Mouse (Mus musculus): ENCODE measurements around the gene Accs. TPM values are rescaled to one million over a fixed set of nuclear protein-coding genes. Genes with fewer than 3 reads are reported as not detected.

Accs gene
- polyA plus RNA-seq (2012; ENCODE audit: insufficient read depth, low replicate concordance), result 0.68 and 3.7 TPM in 2 replicates

DNA sequence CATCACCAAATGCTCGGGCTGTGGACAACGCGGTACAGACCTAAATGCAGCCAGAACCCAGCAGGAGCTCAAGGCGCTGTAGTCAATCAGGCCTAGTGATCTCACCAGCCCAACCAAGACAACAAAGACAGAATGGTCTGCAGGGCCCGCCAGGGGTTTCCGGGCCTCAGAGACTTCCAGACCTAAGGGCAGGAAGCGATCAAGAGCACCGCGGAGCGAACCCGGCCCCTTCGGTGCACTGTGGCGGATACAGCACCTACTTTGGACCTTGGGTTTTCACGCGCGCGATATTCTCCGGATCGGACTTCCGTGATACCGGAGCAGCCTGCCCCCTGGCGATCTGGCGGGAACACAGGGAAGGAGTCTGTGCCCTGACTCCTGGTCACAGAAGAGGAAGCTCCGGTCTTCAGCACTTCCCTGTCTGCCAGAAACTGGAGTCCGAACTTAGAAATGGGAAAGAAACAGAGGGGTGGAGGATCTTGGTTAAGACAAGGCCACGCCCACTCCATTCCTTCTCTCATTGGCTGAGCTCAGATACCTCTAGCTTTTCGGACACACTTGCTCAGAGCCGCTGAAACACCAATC is at the start of gene Accs:
Gene Accs (minus strand): TSS at position 439 of the 585 bp plus-strand sequence.
- Histone ChIP-seq H3K27me3 (replicated peaks) (peaks cover 15% of the 10 kb centered on the region), H3K9me3 (no peaks in the 10 kb centered on the region), H3K36me3 (replicated peaks; ENCODE audit: low read length) (peaks cover 26% of the 10 kb centered on the region), H3K4me3 (replicated peaks) (peak within 1 kb of the TSS; percentile 91), H3K4me1 (peaks cover 58% of the 10 kb centered on the region)
- TF ChIP-seq GATA1 (IDR thresholded peaks at IDR 0.05; ENCODE audit: borderline replicate concordance, low read length) (no peak), FLI1 (IDR thresholded peaks at IDR 0.05; ENCODE audit: low read length) (no peak)

DNA sequence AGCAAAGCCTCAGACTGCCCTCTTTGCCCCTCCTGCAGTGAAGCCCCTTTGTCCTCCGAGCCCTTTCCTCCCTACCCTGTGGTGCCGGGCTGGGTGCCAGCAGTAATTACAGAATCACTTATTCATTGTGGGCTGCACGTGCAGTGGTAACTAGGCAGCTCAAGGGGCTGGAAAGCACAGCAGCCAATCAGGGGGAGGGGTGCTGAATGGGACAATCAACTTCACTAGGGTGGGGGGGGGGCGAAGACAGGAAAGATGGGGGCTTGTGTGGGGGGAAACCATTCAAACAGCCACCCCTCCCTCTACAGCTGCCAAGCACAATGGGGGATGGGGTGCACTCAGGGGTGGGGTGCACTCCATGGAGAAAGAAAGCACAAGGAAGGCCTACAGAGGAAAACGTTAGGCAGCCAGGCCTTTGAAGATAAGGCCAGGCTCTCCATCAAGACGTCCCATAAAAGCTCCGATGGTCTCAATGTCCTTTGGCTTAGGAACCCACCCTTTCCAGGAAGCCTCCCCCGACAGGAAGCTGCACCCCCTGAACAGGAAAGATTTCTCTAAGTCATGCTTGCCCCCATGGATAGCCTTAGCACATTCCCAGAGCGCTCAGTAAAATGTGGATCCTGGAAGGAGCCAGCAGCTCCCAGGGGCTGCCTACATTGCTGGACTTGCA is 42.0 kb upstream of the Accs start:
- TF ChIP-seq FLI1 (IDR thresholded peaks at IDR 0.05; ENCODE audit: low read length) (no peak), GATA1 (IDR thresholded peaks at IDR 0.05; ENCODE audit: borderline replicate concordance, low read length) (no peak; the same call in 2 of the 3 replicates)
- peaks cover 8% of the 10 kb centered on the region for H3K27me3 ChIP-seq (replicated peaks)
- peak overlapping the region; percentile 72 for H3K4me3 ChIP-seq (replicated peaks)
- no peaks in the 10 kb centered on the region for H3K9me3 ChIP-seq
- no peaks in the 10 kb centered on the region for H3K36me3 ChIP-seq (replicated peaks; ENCODE audit: low read length)
- peaks cover 76% of the 10 kb centered on the region for H3K4me1 ChIP-seq

DNA sequence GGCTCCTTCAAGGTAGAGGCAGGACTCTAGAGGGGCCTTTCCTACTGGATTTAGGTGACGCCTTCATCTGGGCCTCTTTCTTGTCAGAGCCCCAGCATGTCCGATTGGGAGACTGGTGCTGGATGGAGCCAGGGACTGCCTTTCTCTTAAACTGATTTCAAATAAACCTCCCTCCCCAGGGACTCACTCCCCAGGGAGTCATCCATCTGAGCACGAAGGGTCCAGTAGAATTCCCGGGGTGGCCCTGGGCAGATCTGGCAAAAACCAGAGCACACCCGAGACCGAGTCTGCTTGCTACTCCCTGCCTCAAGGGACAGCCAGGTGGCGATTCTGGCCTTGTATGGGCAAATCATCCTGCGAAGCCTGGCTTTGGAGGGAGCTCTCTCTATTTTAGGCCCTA is 40.4 kb upstream of the Accs start:
- Histone ChIP-seq H3K36me3 (replicated peaks; ENCODE audit: low read length) (no peaks in the 10 kb centered on the region), H3K4me1 (peaks cover 88% of the 10 kb centered on the region), H3K9me3 (no peaks in the 10 kb centered on the region), H3K4me3 (replicated peaks) (no peak overlapping the region), H3K27me3 (replicated peaks) (peaks cover 9% of the 10 kb centered on the region)
- TF ChIP-seq GATA1 (IDR thresholded peaks at IDR 0.05; ENCODE audit: borderline replicate concordance, low read length) (no peak), FLI1 (IDR thresholded peaks at IDR 0.05; ENCODE audit: low read length) (no peak)

DNA sequence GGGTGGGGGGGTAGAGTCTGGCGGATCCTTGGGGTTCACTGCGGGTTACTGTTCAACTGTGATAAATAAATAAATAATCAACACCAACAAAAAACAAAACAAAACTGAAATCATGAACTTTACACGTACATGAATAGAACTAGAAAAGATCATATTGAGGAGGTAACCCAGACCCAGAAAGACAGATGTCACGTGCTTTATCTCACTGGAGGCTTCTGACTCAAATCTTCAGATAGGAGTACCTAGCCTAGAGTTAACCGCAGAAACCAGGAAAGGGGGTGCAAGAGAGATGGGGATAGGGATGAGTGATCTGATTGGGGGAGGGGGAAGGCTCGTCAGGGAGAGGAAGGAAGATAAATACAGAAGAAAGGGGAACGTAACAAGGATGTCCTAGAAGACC is 39.3 kb upstream of the Accs start:
- Histone ChIP-seq H3K27me3 (replicated peaks) (peaks cover 6% of the 10 kb centered on the region), H3K4me3 (replicated peaks) (no peak overlapping the region)
- no peak for TF ChIP-seq GATA1 (IDR thresholded peaks at IDR 0.05; ENCODE audit: borderline replicate concordance, low read length)

DNA sequence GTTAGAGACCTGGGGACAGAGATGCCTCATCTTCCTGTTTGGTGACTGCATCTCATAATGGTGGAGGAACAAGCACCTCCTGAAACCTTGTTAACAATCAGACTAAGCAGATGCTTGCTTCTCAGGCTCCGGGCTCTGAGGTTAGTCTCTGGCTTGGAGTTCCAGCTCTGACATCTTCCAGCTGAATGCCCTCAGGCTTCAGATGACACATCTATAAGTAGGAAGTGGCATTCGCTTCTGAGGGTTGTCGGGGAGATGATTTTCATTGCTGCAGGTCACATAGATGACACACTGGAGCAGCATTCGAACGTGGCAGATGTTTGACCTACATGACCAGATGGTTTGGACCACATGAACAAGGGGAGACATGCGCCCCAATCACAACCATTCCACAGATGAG is 38.6 kb upstream of the Accs start:
- Histone ChIP-seq H3K9me3 (no peaks in the 10 kb centered on the region), H3K4me3 (replicated peaks) (no peak overlapping the region), H3K36me3 (replicated peaks; ENCODE audit: low read length) (no peaks in the 10 kb centered on the region), H3K27me3 (replicated peaks) (peaks cover 3% of the 10 kb centered on the region), H3K4me1 (peaks cover 88% of the 10 kb centered on the region)
- TF ChIP-seq GATA1 (IDR thresholded peaks at IDR 0.05; ENCODE audit: borderline replicate concordance, low read length) (no peak), FLI1 (IDR thresholded peaks at IDR 0.05; ENCODE audit: low read length) (no peak)

More for the DNA sequence above, 39.3 kb upstream of the Accs start:
- H3K36me3 ChIP-seq (replicated peaks; ENCODE audit: low read length), result no peaks in the 10 kb centered on the region
- peaks cover 89% of the 10 kb centered on the region for H3K4me1 ChIP-seq
- no peaks in the 10 kb centered on the region for H3K9me3 ChIP-seq

DNA sequence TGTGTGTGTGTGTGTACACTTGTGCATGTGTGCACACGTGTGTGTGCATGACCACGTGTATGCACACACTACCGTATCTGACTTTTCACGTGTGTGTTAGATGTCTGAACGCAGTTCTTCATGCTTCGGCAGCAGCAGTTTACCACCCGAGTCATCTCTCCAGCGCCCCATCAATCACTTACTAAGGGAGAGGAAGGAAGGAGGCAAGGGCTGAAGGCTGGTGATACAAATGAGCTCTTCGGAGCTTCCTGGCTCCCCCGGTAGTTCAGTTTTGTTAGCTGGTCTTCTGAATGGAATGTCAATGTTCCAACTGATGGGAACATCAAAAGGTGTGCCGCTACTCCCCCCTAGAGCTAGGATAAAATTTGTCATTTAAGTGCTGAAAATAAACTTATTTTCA is 37.5 kb upstream of the Accs start:
- Histone ChIP-seq H3K4me3 (replicated peaks) (peak overlapping the region; percentile 81), H3K27me3 (replicated peaks) (peaks cover 3% of the 10 kb centered on the region), H3K36me3 (replicated peaks; ENCODE audit: low read length) (no peaks in the 10 kb centered on the region), H3K4me1 (peaks cover 84% of the 10 kb centered on the region), H3K9me3 (no peaks in the 10 kb centered on the region)
- no peak for TF ChIP-seq FLI1 (IDR thresholded peaks at IDR 0.05; ENCODE audit: low read length)
- TF ChIP-seq GATA1 (IDR thresholded peaks at IDR 0.05; ENCODE audit: borderline replicate concordance, low read length), result no peak

DNA sequence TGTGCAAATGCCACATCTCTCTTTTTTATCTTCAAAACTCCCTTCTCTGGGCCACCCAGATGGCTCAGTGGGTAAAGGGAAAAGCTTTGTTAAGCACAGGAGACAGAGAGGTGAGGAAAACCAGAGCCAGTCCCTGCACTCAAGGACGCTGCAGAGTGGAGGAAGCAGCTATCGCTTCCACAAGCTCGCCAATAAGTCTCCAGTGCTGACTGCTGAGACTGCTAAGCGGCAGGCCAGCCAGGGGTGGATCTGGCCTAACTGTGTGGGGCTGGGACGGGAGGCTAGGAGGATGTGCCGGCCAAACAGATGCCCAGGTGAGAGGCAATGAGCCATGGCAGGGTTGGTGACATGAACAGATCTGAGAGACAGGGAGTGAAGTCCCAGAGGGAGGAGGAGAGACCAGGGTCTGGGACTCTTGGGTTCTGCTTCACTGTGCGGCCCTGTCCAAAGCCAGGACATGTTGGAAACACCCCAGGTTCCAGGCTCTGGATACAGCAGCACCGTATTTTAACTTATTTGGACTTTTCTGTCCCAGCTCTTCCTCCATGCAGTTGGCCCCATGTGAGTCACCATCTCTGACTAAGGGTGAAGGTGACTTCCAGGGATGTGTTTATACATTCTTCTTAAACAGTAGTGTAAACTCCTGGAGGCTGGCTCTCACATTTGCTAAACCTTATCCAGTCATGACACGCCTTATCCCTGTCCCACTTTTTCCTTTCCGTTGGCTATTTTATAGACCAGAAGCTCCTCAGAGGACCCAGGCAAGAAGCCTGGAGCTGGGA is 36.5 kb upstream of the Accs start:
- Histone ChIP-seq H3K4me3 (replicated peaks) (no peak overlapping the region), H3K36me3 (replicated peaks; ENCODE audit: low read length) (no peaks in the 10 kb centered on the region), H3K27me3 (replicated peaks) (peaks cover 3% of the 10 kb centered on the region), H3K9me3 (no peaks in the 10 kb centered on the region), H3K4me1 (peaks cover 84% of the 10 kb centered on the region)
- TF ChIP-seq GATA1 (IDR thresholded peaks at IDR 0.05; ENCODE audit: borderline replicate concordance, low read length), result no peak
- no peak for TF ChIP-seq FLI1 (IDR thresholded peaks at IDR 0.05; ENCODE audit: low read length)

DNA sequence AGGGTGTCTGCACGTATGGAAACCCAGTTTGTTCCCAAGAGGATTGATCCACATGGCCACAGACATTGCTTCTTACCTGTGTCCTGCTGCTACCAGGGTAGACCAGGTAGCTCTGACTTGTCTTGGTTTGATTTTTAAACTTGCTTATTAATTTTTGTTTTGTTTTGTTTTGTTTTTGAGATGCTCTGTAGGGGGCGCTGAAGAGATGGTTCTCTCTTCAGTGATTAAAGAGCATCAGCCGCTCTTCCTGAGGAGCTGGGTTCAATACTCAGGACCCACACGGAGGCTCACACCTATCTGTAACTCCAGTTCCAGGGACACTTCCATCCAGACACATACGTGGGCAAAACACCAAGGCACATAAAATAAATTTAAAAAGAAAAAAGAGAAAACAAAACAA is 33.3 kb upstream of the Accs start:
- TF ChIP-seq FLI1 (IDR thresholded peaks at IDR 0.05; ENCODE audit: low read length), result no peak
- TF ChIP-seq GATA1 (IDR thresholded peaks at IDR 0.05; ENCODE audit: borderline replicate concordance, low read length), result no peak
- Histone ChIP-seq H3K4me1 (peaks cover 72% of the 10 kb centered on the region), H3K9me3 (no peaks in the 10 kb centered on the region), H3K27me3 (replicated peaks) (peaks cover 21% of the 10 kb centered on the region), H3K4me3 (replicated peaks) (no peak overlapping the region), H3K36me3 (replicated peaks; ENCODE audit: low read length) (no peaks in the 10 kb centered on the region)

DNA sequence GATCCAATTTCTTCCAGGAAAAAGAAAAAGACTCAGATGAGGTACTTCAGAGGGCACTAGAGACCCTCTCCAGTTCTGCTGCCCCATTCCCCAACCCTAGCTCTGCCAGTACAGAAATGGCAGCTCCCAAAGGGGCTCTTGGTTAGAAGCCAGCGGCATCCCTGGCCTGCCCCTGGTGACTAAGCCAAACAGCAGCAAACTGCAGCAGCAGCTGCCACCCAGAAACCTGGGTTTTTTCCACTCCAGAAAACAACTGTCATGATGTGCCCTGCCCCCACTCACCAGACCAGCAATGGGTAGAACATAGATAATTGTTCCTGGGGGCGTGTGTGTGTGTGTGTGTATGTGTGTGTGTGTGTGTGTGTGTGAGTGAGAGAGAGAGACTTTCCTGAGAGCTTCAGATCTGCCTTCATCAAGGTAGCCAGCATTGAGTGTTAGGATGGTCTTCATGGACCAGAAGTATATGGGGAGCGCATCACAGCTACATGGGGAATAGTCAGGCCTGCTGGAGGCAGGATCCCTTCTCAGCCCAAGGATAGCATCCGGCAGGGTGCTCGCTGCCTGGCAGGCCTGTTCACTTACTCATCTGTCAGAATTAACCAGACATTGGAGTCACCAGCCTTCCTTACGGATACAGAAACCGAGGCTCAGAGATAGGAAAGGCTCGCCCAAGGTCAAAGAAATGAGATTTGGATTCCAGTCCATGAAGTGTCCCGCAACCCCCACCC is 32.1 kb upstream of the Accs start:
- peaks cover 62% of the 10 kb centered on the region for H3K4me1 ChIP-seq
- TF ChIP-seq GATA1 (IDR thresholded peaks at IDR 0.05; ENCODE audit: borderline replicate concordance, low read length), result no peak
- no peak for TF ChIP-seq FLI1 (IDR thresholded peaks at IDR 0.05; ENCODE audit: low read length)

More for the DNA sequence above, 32.1 kb upstream of the Accs start:
- H3K4me3 ChIP-seq (replicated peaks), result no peak overlapping the region
- peaks cover 24% of the 10 kb centered on the region for H3K27me3 ChIP-seq (replicated peaks)
- no peaks in the 10 kb centered on the region for H3K36me3 ChIP-seq (replicated peaks; ENCODE audit: low read length)
- no peaks in the 10 kb centered on the region for H3K9me3 ChIP-seq

Data from megakaryocyte, embryonic 14.5 days (primary cell).